Mouse (Mus musculus): ENCODE measurements around the gene Syne1.

- TF ChIP-seq POLR2A (IDR thresholded peaks at IDR 0.05; ENCODE audit: borderline replicate concordance, control insufficient read depth, low read depth, low read length) (no peak), CTCF (IDR thresholded peaks at IDR 0.05; ENCODE audit: control insufficient read depth, insufficient read depth, low read length) (no peak)
These were observed 411.4 kb downstream of the Syne1 start for GRCm38 (mm10) chr10:5139932-5140264.

All from bone marrow, adult 2 months (tissue).